Mouse (Mus musculus) kidney, adult 8-10 months (tissue): ENCODE measurements around the gene Large1.
A peak's percentile ranks its signal among the peaks of the same experiment; 100 is the strongest.
"Not testable (repeated sequence)": the region's sequence is repeated elsewhere in the genome, so short reads cannot be mapped to it uniquely, and the experiment has no call there.

ENCODE experiments used
- DNase-seq, 2 experiments: peaks; one replicate each; pipeline ENCODE4 v3.0.0; 2022

Large1 gene

GRCm38 (mm10) chr8:73003858-73004257 is 349.5 kb downstream of the Large1 start:
- DNase-seq = peak; percentile 4 to 28

GRCm38 (mm10) chr8:72993831-72994230 is 359.5 kb downstream of the Large1 start:
- no peak for DNase-seq

GRCm38 (mm10) chr8:72990425-72990824 is 362.9 kb downstream of the Large1 start:
- no peak for DNase-seq

GRCm38 (mm10) chr8:72982832-72983231 is 370.5 kb downstream of the Large1 start:
- DNase-seq = no peak

GRCm38 (mm10) chr8:72955074-72955473 is 398.3 kb downstream of the Large1 start:
- no peak for DNase-seq

- DNase-seq = not testable (repeated sequence)
Measured at GRCm38 (mm10) chr8:72941393-72941792, 411.9 kb downstream of the Large1 start.

GRCm38 (mm10) chr8:72919182-72919902 is 434.0 kb downstream of the Large1 start:
- no peak for DNase-seq

GRCm38 (mm10) chr8:72905491-72905890 is 447.8 kb downstream of the Large1 start:
- DNase-seq = no peak

GRCm38 (mm10) chr8:72901591-72901990 is 451.7 kb downstream of the Large1 start:
- no peak for DNase-seq

- no peak for DNase-seq
Measured at GRCm38 (mm10) chr8:72899321-72899720, 454.0 kb downstream of the Large1 start.

- no peak for DNase-seq
Measured at GRCm38 (mm10) chr8:72883033-72883432, 470.3 kb downstream of the Large1 start.

- DNase-seq = no peak
Measured at GRCm38 (mm10) chr8:72873411-72873810, 479.9 kb downstream of the Large1 start.

GRCm38 (mm10) chr8:72846881-72847280 is 506.5 kb downstream of the Large1 start:
- DNase-seq = no peak

- DNase-seq = no peak
Measured at GRCm38 (mm10) chr8:72835863-72836262, 517.5 kb downstream of the Large1 start.

GRCm38 (mm10) chr8:72833112-72833511 is 520.2 kb downstream of the Large1 start:
- no peak for DNase-seq

- no peak for DNase-seq
Measured at GRCm38 (mm10) chr8:72832371-72832770, 521.0 kb downstream of the Large1 start.

GRCm38 (mm10) chr8:72817655-72818349 is 535.5 kb downstream of the Large1 start:
- DNase-seq = no peak

- DNase-seq = no peak
Measured at GRCm38 (mm10) chr8:72816679-72817078, 536.7 kb downstream of the Large1 start.

GRCm38 (mm10) chr8:72815681-72816080 is 537.7 kb downstream of the Large1 start:
- no peak for DNase-seq

GRCm38 (mm10) chr8:72812690-72813089 is 540.6 kb downstream of the Large1 start:
- peak in 1 of 2 experiments; percentile 19 for DNase-seq

- no peak for DNase-seq
Measured at GRCm38 (mm10) chr8:72801583-72801982, 551.8 kb downstream of the Large1 start.

GRCm38 (mm10) chr8:72780644-72781043 is 572.7 kb downstream of the Large1 start:
- no peak for DNase-seq

- no peak for DNase-seq
Measured at GRCm38 (mm10) chr8:72777797-72778196, 575.5 kb downstream of the Large1 start.

- DNase-seq = no peak
Measured at GRCm38 (mm10) chr8:72766777-72767176, 586.6 kb downstream of the Large1 start.
